Comparison of ENCODE assay signal across 8 mouse cellular contexts in genomic region chr12:21090168-21090567, GRCm38 (mm10).
DNase-seq lines count a peak whose midpoint lies in the region; ATAC-seq and TF ChIP-seq lines count a peak whose summit lies in the region.
"Not testable (repeated sequence)": the region's sequence is repeated elsewhere in the genome, so short reads cannot be mapped to it uniquely, and the experiment has no call there.

No protein-coding gene starts in this region.

- peak; percentile 34 for DNase-seq in CD4-positive helper T cell, adult 2 months (ENCODE audit: low read depth, low spot score)
- DNase-seq in R1 (ENCODE audit: low read depth, low spot score) = peak; percentile 21
- peak; percentile 3 for DNase-seq in embryo, embryonic 11 days
- not testable (repeated sequence) for DNase-seq in kidney, postnatal 0 days (ENCODE audit: low spot score); liver, embryonic 14.5 days (ENCODE audit: low read depth in 3 of 3, low spot score in 3 of 3)
- DNase-seq in naive thymus-derived CD4-positive, alpha-beta T cell, adult 2 months (ENCODE audit: low read depth) = peak; percentile 47
- peak; percentile 15 for DNase-seq in stomach, postnatal 0 days (ENCODE audit: low spot score)
- peak; percentile 28 to 33 for DNase-seq in thymus, postnatal 36 days

- H3K27me3 ChIP-seq in kidney, postnatal 0 days (ENCODE audit: insufficient read depth, low read length); liver, embryonic 14.5 days (ENCODE audit: control insufficient read depth, insufficient read depth, low read length); stomach, postnatal 0 days (ENCODE audit: control insufficient read depth, insufficient read depth, low read length): not testable (repeated sequence)

- not testable (repeated sequence) for TF ChIP-seq EP300 in liver, embryonic 14.5 days (IDR thresholded peaks at IDR 0.05; ENCODE audit: low read depth); stomach, postnatal 0 days (optimal IDR thresholded peaks at IDR 0.05)

- not testable (repeated sequence) for H3K9me3 ChIP-seq in kidney, postnatal 0 days (replicated peaks; ENCODE audit: low read length); liver, embryonic 14.5 days (ENCODE audit: control insufficient read depth, low read length); stomach, postnatal 0 days (ENCODE audit: control insufficient read depth, low read length)

- not testable (repeated sequence) for H3K4me2 ChIP-seq in kidney, postnatal 0 days (ENCODE audit: low read length); liver, embryonic 14.5 days (ENCODE audit: low read depth); stomach, postnatal 0 days (replicated peaks; ENCODE audit: low read depth)

- H3K36me3 ChIP-seq in kidney, postnatal 0 days (ENCODE audit: insufficient read depth, low read length); liver, embryonic 14.5 days (replicated peaks; ENCODE audit: control insufficient read depth, insufficient read depth, low read depth); stomach, postnatal 0 days (ENCODE audit: control insufficient read depth, insufficient read depth, low read length): not testable (repeated sequence)

- H3K4me1 ChIP-seq in kidney, postnatal 0 days (replicated peaks; ENCODE audit: insufficient read depth, low read length); liver, embryonic 14.5 days (replicated peaks; ENCODE audit: control insufficient read depth in 2 of 2, insufficient read depth in 2 of 2, low read length in 1 of 2); stomach, postnatal 0 days (replicated peaks; ENCODE audit: control insufficient read depth, insufficient read depth): not testable (repeated sequence)

- WGBS in kidney, postnatal 0 days = 32% methylated on average over 1 of the region's 1 CpGs
- 13% methylated on average over 1 of the region's 1 CpGs for WGBS in liver, embryonic 14.5 days (ENCODE audit: insufficient replicate concordance)
- WGBS in stomach, postnatal 0 days = 25% methylated on average over 1 of the region's 1 CpGs

- H3K27ac ChIP-seq in kidney, postnatal 0 days; liver, embryonic 14.5 days; stomach, postnatal 0 days (replicated peaks): not testable (repeated sequence)

- not testable (repeated sequence) for ATAC-seq in kidney, postnatal 0 days (replicated peaks; ENCODE audit: low FRiP score, low read depth); liver, embryonic 14.5 days (ENCODE audit: insufficient read depth); stomach, postnatal 0 days (ENCODE audit: low FRiP score, low TSS enrichment)

- peak; percentile 38; the same call in 1 of the 2 replicates for TF ChIP-seq CTCF in kidney, postnatal 0 days (IDR thresholded peaks at IDR 0.05; ENCODE audit: low read depth)
- peak; percentile 38; the same call in 1 of the 2 replicates for TF ChIP-seq CTCF in liver, embryonic 14.5 days (IDR thresholded peaks at IDR 0.05; ENCODE audit: low read depth)
- peak; percentile 48 for TF ChIP-seq CTCF in stomach, postnatal 0 days (IDR thresholded peaks at IDR 0.05; ENCODE audit: low read depth)

- not testable (repeated sequence) for H3K4me3 ChIP-seq in kidney, postnatal 0 days (replicated peaks; ENCODE audit: low read depth, low read length); liver, embryonic 14.5 days (ENCODE audit: insufficient read depth in 1 of 2, low read depth in 2 of 2, low read length in 2 of 2); stomach, postnatal 0 days (ENCODE audit: low read depth, low read length)

- H3K9ac ChIP-seq in kidney, postnatal 0 days (ENCODE audit: low read depth, low read length); liver, embryonic 14.5 days (replicated peaks); stomach, postnatal 0 days (ENCODE audit: low read length): not testable (repeated sequence)
